Mouse (Mus musculus) kidney, embryonic 14.5 days (tissue): ENCODE data around the gene Gnaq. TPM values are rescaled to one million over a fixed set of nuclear protein-coding genes. Genes with fewer than 3 reads are reported as not detected.

Source experiments
- ATAC-seq: fragments of 200-750 bp; cut with Nextera tagmentation; 2 replicates; pipeline ENCODE4 v1.8.0; 2017; ENCODE audit warnings: moderate number of reproducible peaks, mild to moderate bottlenecking, moderate TSS enrichment, moderate library complexity; ENCODE audit not compliant: low FRiP score, low TSS enrichment
- H3K27ac ChIP-seq: fragments of 300-500 bp; sonication (generic); 2 replicates; pipeline ENCODE4 v1.5.1; 2014; ENCODE audit warnings: low read depth, mild to moderate bottlenecking, low read length, moderate library complexity, mixed read lengths
- H3K27me3 ChIP-seq: fragments of 300-500 bp; sonication (generic); 2 replicates; pipeline ENCODE4 v1.6.1; 2014; ENCODE audit warnings: mild to moderate bottlenecking, low read length; ENCODE audit not compliant: control insufficient read depth, insufficient read depth
- H3K36me3 ChIP-seq: fragments of 300-500 bp; sonication (generic); 2 replicates; pipeline ENCODE4 v1.6.1; 2014; ENCODE audit warnings: low read length, mixed read lengths; ENCODE audit not compliant: control insufficient read depth, insufficient read depth
- H3K4me1 ChIP-seq: fragments of 300-500 bp; sonication (generic); 2 replicates; pipeline ENCODE4 v1.6.1; 2014; ENCODE audit warnings: low read length, mixed read lengths; ENCODE audit not compliant: control insufficient read depth, insufficient read depth
- H3K4me2 ChIP-seq: fragments of 300-500 bp; sonication (generic); replicated peaks from 2 replicates; pipeline ENCODE4 v1.6.1; 2014; ENCODE audit warnings: low read depth, mild to moderate bottlenecking, low read length
- H3K4me3 ChIP-seq: fragments of 300-500 bp; sonication (generic); 2 replicates; pipeline ENCODE4 v1.5.1; 2014; ENCODE audit warnings: mild to moderate bottlenecking, low read length
- H3K9ac ChIP-seq: fragments of 300-500 bp; sonication (generic); 2 replicates; pipeline ENCODE4 v1.6.1; 2014; ENCODE audit warnings: low read depth, mild to moderate bottlenecking, low read length, moderate library complexity
- H3K9me3 ChIP-seq: fragments of 300-500 bp; sonication (generic); 2 replicates; pipeline ENCODE4 v1.6.1; 2016; ENCODE audit warnings: low read length; ENCODE audit not compliant: control insufficient read depth
- WGBS: fragments of 180-500 bp; shearing (Covaris S2); extraction: QIAGEN DNeasy Blood & Tissue Kit; methylation state at CpG from one replicate; pipeline ENCODE4 v1.1.7; 2014; 5-methylcytosine and 5-hydroxymethylcytosine counted together
- polyA plus RNA-seq: library from polyadenylated mRNA; unstranded; fragments of >200 nt; fragmentation: Nextera tagmentation; extraction: Ambion mirVana; gene quantifications from 2 replicates; pipeline ENCODE4 v1.2.1, GENCODE M21; 2014

The Gnaq gene
- polyA plus RNA-seq, 1 experiment from 2014 or later: 18.3 TPM

GRCm38 (mm10) chr19:16318128-16318811 lies 185.6 kb downstream of the Gnaq start:
- 0 out of 2 replicates have a peak, but pooled peaks cover 2% of the 10 kb centered on the region for H3K36me3 ChIP-seq
- 30% methylated on average over 14 of the region's 14 CpGs for WGBS
- no peaks in the 10 kb centered on the region for H3K27me3 ChIP-seq
- ATAC-seq: peak; percentile 70; the same call in 1 of the 2 replicates
- H3K4me3 ChIP-seq: no peak overlapping the region
- no peak overlapping the region for H3K9ac ChIP-seq
- H3K4me1 ChIP-seq: peaks cover 7% of the 10 kb centered on the region
- H3K4me2 ChIP-seq: no peak overlapping the region
- H3K27ac ChIP-seq: peak overlapping the region; percentile 47; the same call in 1 of the 2 replicates
- H3K9me3 ChIP-seq: no peaks in the 10 kb centered on the region

- Histone ChIP-seq H3K4me3 (no peak overlapping the region), H3K27me3 (no peaks in the 10 kb centered on the region), H3K27ac (no peak overlapping the region), H3K4me1 (peaks cover 7% of the 10 kb centered on the region), H3K9ac (no peak overlapping the region), H3K36me3 (0 out of 2 replicates have a peak, but pooled peaks cover 2% of the 10 kb centered on the region), H3K9me3 (no peaks in the 10 kb centered on the region), H3K4me2 (no peak overlapping the region)
- ATAC-seq: no peak
- WGBS: 83% methylated on average over 7 of the region's 7 CpGs
Observed at GRCm38 (mm10) chr19:16319986-16320385, 187.4 kb downstream of the Gnaq start.

GRCm38 (mm10) chr19:16322986-16323385 lies 190.4 kb downstream of the Gnaq start:
- 92% methylated on average over 6 of the region's 6 CpGs for WGBS
- H3K27me3 ChIP-seq: no peaks in the 10 kb centered on the region
- ATAC-seq: no peak

GRCm38 (mm10) chr19:16324239-16324638 lies 191.6 kb downstream of the Gnaq start:
- ATAC-seq: no peak
- Histone ChIP-seq H3K9me3 (no peaks in the 10 kb centered on the region), H3K9ac (no peak overlapping the region), H3K27me3 (no peaks in the 10 kb centered on the region), H3K4me2 (no peak overlapping the region), H3K36me3 (0 out of 2 replicates have a peak, but pooled peaks cover 2% of the 10 kb centered on the region), H3K27ac (no peak overlapping the region), H3K4me3 (no peak overlapping the region), H3K4me1 (peaks cover 35% of the 10 kb centered on the region)
- WGBS: 84% methylated on average over 3 of the region's 3 CpGs

More at GRCm38 (mm10) chr19:16322986-16323385, 190.4 kb downstream of the Gnaq start:
- Histone ChIP-seq H3K4me1 (peaks cover 31% of the 10 kb centered on the region), H3K9me3 (no peaks in the 10 kb centered on the region), H3K27ac (no peak overlapping the region), H3K36me3 (0 out of 2 replicates have a peak, but pooled peaks cover 2% of the 10 kb centered on the region), H3K4me2 (no peak overlapping the region), H3K9ac (no peak overlapping the region), H3K4me3 (no peak overlapping the region)

- Histone ChIP-seq H3K36me3 (0 out of 2 replicates have a peak, but pooled peaks cover 2% of the 10 kb centered on the region), H3K4me3 (no peak overlapping the region), H3K9ac (no peak overlapping the region), H3K27me3 (no peaks in the 10 kb centered on the region), H3K4me1 (peaks cover 35% of the 10 kb centered on the region), H3K4me2 (peak overlapping the region; percentile 17; the same call in 1 of the 2 replicates), H3K9me3 (no peaks in the 10 kb centered on the region), H3K27ac (peak overlapping the region; percentile 73)
- peak; percentile 91 for ATAC-seq
- 25% methylated on average over 8 of the region's 8 CpGs for WGBS
Observed at GRCm38 (mm10) chr19:16325911-16326310, 193.3 kb downstream of the Gnaq start.

GRCm38 (mm10) chr19:16327401-16328073 lies 194.9 kb downstream of the Gnaq start:
- no peak overlapping the region; the same call in 1 of the 2 replicates for H3K27ac ChIP-seq
- H3K9me3 ChIP-seq: no peaks in the 10 kb centered on the region
- H3K4me1 ChIP-seq: peaks cover 35% of the 10 kb centered on the region
- ATAC-seq: no peak
- H3K4me3 ChIP-seq: no peak overlapping the region
- H3K9ac ChIP-seq: no peak overlapping the region
- no peaks in the 10 kb centered on the region for H3K27me3 ChIP-seq
- no peak overlapping the region for H3K4me2 ChIP-seq
- H3K36me3 ChIP-seq: no peaks in the 10 kb centered on the region; the same call in 1 of the 2 replicates
- 82% methylated on average over 10 of the region's 10 CpGs for WGBS

- Histone ChIP-seq H3K9me3 (no peaks in the 10 kb centered on the region), H3K4me1 (peaks cover 35% of the 10 kb centered on the region), H3K4me3 (no peak overlapping the region), H3K9ac (no peak overlapping the region), H3K36me3 (no peaks in the 10 kb centered on the region; the same call in 1 of the 2 replicates), H3K27me3 (no peaks in the 10 kb centered on the region), H3K27ac (no peak overlapping the region; the same call in 1 of the 2 replicates), H3K4me2 (no peak overlapping the region)
- WGBS: 64% methylated on average over 7 of the region's 7 CpGs
- ATAC-seq: no peak
Observed at GRCm38 (mm10) chr19:16328074-16328850, 195.6 kb downstream of the Gnaq start.

GRCm38 (mm10) chr19:16329056-16329455 lies 196.4 kb downstream of the Gnaq start:
- no peak overlapping the region; the same call in 1 of the 2 replicates for H3K27ac ChIP-seq
- no peak overlapping the region for H3K4me3 ChIP-seq
- H3K36me3 ChIP-seq: peaks cover 6% of the 10 kb centered on the region; the same call in 1 of the 2 replicates
- no peak overlapping the region for H3K4me2 ChIP-seq
- H3K9ac ChIP-seq: no peak overlapping the region
- H3K9me3 ChIP-seq: no peaks in the 10 kb centered on the region
- H3K27me3 ChIP-seq: no peaks in the 10 kb centered on the region
- H3K4me1 ChIP-seq: peaks cover 35% of the 10 kb centered on the region
- ATAC-seq: no peak
